Mouse (Mus musculus) heart, embryonic 14.5 days (tissue): ENCODE measurements around the gene Gm13103. TPM values are rescaled to one million over a fixed set of nuclear protein-coding genes. Genes with fewer than 3 reads are reported as not detected.
"Not testable (repeated sequence)": the region's sequence is repeated elsewhere in the genome, so short reads cannot be mapped to it uniquely, and the experiment has no call there.

ENCODE experiments used
- ATAC-seq: fragments of 200-750 bp; cut with Nextera tagmentation; 2 replicates; pipeline ENCODE4 v1.8.0; 2017; ENCODE audit warnings: low read depth, moderate TSS enrichment; ENCODE audit not compliant: insufficient number of reproducible peaks, insufficient read depth, low FRiP score
- H3K27ac ChIP-seq, 2 experiments: fragments of 200-500 bp in 1 of 2; fragments of 300-500 bp in 1 of 2; sonication (generic) in 1 of 2; replicated peaks in 1 of 2; 2 replicates each; pipeline ENCODE4 v1.5.1; 2012 to 2014; ENCODE audit warnings: low read depth in 2 of 2, low read length in 2 of 2, control low read depth in 1 of 2, mild to moderate bottlenecking in 1 of 2, mixed read lengths in 1 of 2; ENCODE audit not compliant: control insufficient read depth in 1 of 2, insufficient read depth in 1 of 2
- H3K27me3 ChIP-seq: fragments of 300-500 bp; sonication (generic); 2 replicates; pipeline ENCODE4 v1.6.1; 2014; ENCODE audit warnings: mild to moderate bottlenecking, low read length, control low read depth; ENCODE audit not compliant: control insufficient read depth, insufficient read depth
- H3K36me3 ChIP-seq: fragments of 300-500 bp; sonication (generic); 2 replicates; pipeline ENCODE4 v1.6.1; 2014; ENCODE audit warnings: mild to moderate bottlenecking, control low read depth, low read length, mixed read lengths; ENCODE audit not compliant: control insufficient read depth, insufficient read depth
- H3K4me1 ChIP-seq, 2 experiments: fragments of 200-500 bp in 1 of 2; fragments of 300-500 bp in 1 of 2; sonication (generic) in 1 of 2; 2 replicates each; pipeline ENCODE4 v1.6.1; 2012 to 2014; ENCODE audit warnings: low read length in 2 of 2, control low read depth in 1 of 2, mixed read lengths in 1 of 2; ENCODE audit not compliant: control insufficient read depth in 2 of 2, insufficient read depth in 2 of 2
- H3K4me2 ChIP-seq: fragments of 300-500 bp; sonication (generic); 2 replicates; pipeline ENCODE4 v1.6.1; 2014; ENCODE audit warnings: mild to moderate bottlenecking, low read length
- H3K4me3 ChIP-seq, 2 experiments: fragments of 200-500 bp in 1 of 2; fragments of 300-500 bp in 1 of 2; sonication (generic) in 1 of 2; 2 replicates each; pipeline ENCODE4 v1.5.1; 2012 to 2014; ENCODE audit warnings: low read length in 2 of 2, mild to moderate bottlenecking in 2 of 2, control low read depth in 1 of 2, low read depth in 1 of 2, moderate library complexity in 1 of 2; ENCODE audit not compliant: control insufficient read depth in 1 of 2, insufficient read depth in 1 of 2
- H3K9ac ChIP-seq: fragments of 300-500 bp; sonication (generic); 2 replicates; pipeline ENCODE4 v1.6.1; 2014; ENCODE audit warnings: mild to moderate bottlenecking, low read length
- H3K9me3 ChIP-seq: fragments of 300-500 bp; sonication (generic); 2 replicates; pipeline ENCODE4 v1.6.1; 2016; ENCODE audit warnings: low read length, control low read depth; ENCODE audit not compliant: control insufficient read depth
- WGBS: fragments of 180-500 bp; shearing (Covaris S2); extraction: QIAGEN DNeasy Blood & Tissue Kit; methylation state at CpG from one replicate; pipeline ENCODE4 v1.1.7; 2014; 5-methylcytosine and 5-hydroxymethylcytosine counted together
- polyA plus RNA-seq: library from polyadenylated mRNA; unstranded; fragments of >200 nt; fragmentation: Nextera tagmentation; extraction: Ambion mirVana; gene quantifications from 2 replicates; pipeline ENCODE4 v1.2.1, GENCODE M21; 2014

Gm13103 gene
- polyA plus RNA-seq: not detected in 2 replicates

DNA sequence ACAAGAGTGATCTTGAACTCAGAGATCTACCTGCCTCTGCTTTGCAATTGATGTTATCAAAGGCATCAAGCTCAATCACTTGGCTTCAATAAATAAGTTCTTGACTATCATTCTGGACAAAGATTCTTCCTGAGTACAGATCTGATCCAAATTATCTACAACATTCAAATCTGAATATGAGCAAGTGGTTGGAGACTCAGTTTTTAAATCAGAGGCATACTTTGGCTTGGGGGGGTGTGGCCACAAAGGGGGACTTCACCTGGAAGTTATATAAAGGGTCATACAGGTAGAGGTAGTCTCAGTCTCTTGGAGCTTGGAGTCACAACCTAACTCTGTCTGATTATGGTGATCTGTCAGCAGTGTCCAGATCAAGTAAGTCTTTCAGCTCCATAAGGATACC is at the start of gene Gm13103:
Gene Gm13103 (plus strand): TSS at position 301 of the 400 bp plus-strand sequence.
- H3K36me3 ChIP-seq, H3K9ac ChIP-seq, H3K4me2 ChIP-seq, H3K27ac ChIP-seq, H3K4me3 ChIP-seq, H3K4me1 ChIP-seq, H3K27me3 ChIP-seq, ATAC-seq: not testable (repeated sequence)
- H3K9me3 ChIP-seq: peaks cover 15% of the 10 kb centered on the region

- WGBS: 70% methylated on average over 2 of the region's 2 CpGs
Observed at GRCm38 (mm10) chr4:143815993-143816392, 30.3 kb upstream of the Gm13103 start, which contains the start of gene Gm13084. Gm13084 (minus strand) TSS chr4:143816093.

GRCm38 (mm10) chr4:143882371-143882770 is 36.1 kb downstream of the Gm13103 start:
- ATAC-seq, H3K9me3 ChIP-seq, H3K27me3 ChIP-seq, H3K4me1 ChIP-seq, H3K4me2 ChIP-seq, H3K36me3 ChIP-seq, H3K27ac ChIP-seq, H3K4me3 ChIP-seq, H3K9ac ChIP-seq: not testable (repeated sequence)
- 69% methylated on average over 1 of the region's 1 CpGs for WGBS

More at GRCm38 (mm10) chr4:143815993-143816392, 30.3 kb upstream of the Gm13103 start, which contains the start of gene Gm13084:
- H3K36me3 ChIP-seq: no peaks in the 10 kb centered on the region
- H3K9ac ChIP-seq: no peak within 1 kb of the TSS
- H3K4me3 ChIP-seq: no peak within 1 kb of the TSS
- no peaks in the 10 kb centered on the region for H3K4me1 ChIP-seq
- peaks cover 5% of the 10 kb centered on the region; the same call in 1 of the 2 replicates for H3K9me3 ChIP-seq
- no peak within 1 kb of the TSS for H3K27ac ChIP-seq
- no peak for ATAC-seq
- no peaks in the 10 kb centered on the region for H3K27me3 ChIP-seq
- no peak within 1 kb of the TSS for H3K4me2 ChIP-seq

GRCm38 (mm10) chr4:143894406-143894805 is 48.1 kb downstream of the Gm13103 start:
- WGBS: 64% methylated on average over 3 of the region's 3 CpGs

GRCm38 (mm10) chr4:143900280-143900679 is 54.0 kb downstream of the Gm13103 start, which contains the start of gene Pramef6:
Pramef6 (minus strand) TSS chr4:143900380.
- not testable (repeated sequence) for ATAC-seq, H3K9me3 ChIP-seq
- WGBS: 79% methylated on average over 1 of the region's 1 CpGs

More at GRCm38 (mm10) chr4:143894406-143894805, 48.1 kb downstream of the Gm13103 start:
- H3K9ac ChIP-seq, H3K27ac ChIP-seq, H3K36me3 ChIP-seq, H3K4me1 ChIP-seq, ATAC-seq, H3K4me2 ChIP-seq, H3K9me3 ChIP-seq, H3K4me3 ChIP-seq, H3K27me3 ChIP-seq: not testable (repeated sequence)

More at GRCm38 (mm10) chr4:143900280-143900679, 54.0 kb downstream of the Gm13103 start, which contains the start of gene Pramef6:
- H3K27me3 ChIP-seq, H3K36me3 ChIP-seq, H3K4me2 ChIP-seq, H3K4me3 ChIP-seq, H3K9ac ChIP-seq, H3K27ac ChIP-seq, H3K4me1 ChIP-seq: not testable (repeated sequence)

Other genes with a start within 250 kb of the Gm13103 start
- not detected in 2 replicates for gene Gm13083, start 231.5 kb upstream of the Gm13103 start, polyA plus RNA-seq
- not detected in 2 replicates for gene Gm13088, start 189.3 kb upstream of the Gm13103 start, polyA plus RNA-seq
- not detected in 2 replicates for gene Gm13089, start 143.8 kb upstream of the Gm13103 start, polyA plus RNA-seq
- gene Gm13078, start 127.0 kb upstream of the Gm13103 start, polyA plus RNA-seq: not detected in 2 replicates
- gene Gm13023, start 57.1 kb upstream of the Gm13103 start, polyA plus RNA-seq: not detected in 2 replicates
- gene Gm13084, start 30.4 kb upstream of the Gm13103 start, polyA plus RNA-seq: not detected in 2 replicates
- not detected in 2 replicates for gene Pramef6, start 53.9 kb downstream of the Gm13103 start, polyA plus RNA-seq
- not detected in 2 replicates for gene Pramef25, start 104.5 kb downstream of the Gm13103 start, polyA plus RNA-seq
- not detected in 2 replicates for gene Gm13101, start 120.5 kb downstream of the Gm13103 start, polyA plus RNA-seq
- gene Pramef17, start 147.9 kb downstream of the Gm13103 start, polyA plus RNA-seq: not detected in 2 replicates
- gene Pramel4, start 212.6 kb downstream of the Gm13103 start, polyA plus RNA-seq: not detected in 2 replicates